Mouse (Mus musculus) heart, postnatal 14 days (tissue): ENCODE data around the gene Bpifa6. TPM values are rescaled to one million over a fixed set of nuclear protein-coding genes. Genes with fewer than 3 reads are reported as not detected.
"Not testable (repeated sequence)": the region's sequence is repeated elsewhere in the genome, so short reads cannot be mapped to it uniquely, and the experiment has no call there.

Source experiments
- DNase-seq, 2 experiments: peaks; one replicate each; pipeline ENCODE4 v3.0.0; 2021 to 2022
- intact Hi-C: fragments of 180-260 bp; cut with DNase I; formaldehyde crosslinking; loops from one replicate; pipeline ENCODE4 v1.15.1; 2025
- total RNA-seq, 2 experiments: library from RNA; stranded (reverse); gene quantifications; 2 replicates each; pipeline ENCODE4 v1.2.3; 2021

The Bpifa6 gene
- total RNA-seq, 2 experiments from 2014 or later = not detected

DNA sequence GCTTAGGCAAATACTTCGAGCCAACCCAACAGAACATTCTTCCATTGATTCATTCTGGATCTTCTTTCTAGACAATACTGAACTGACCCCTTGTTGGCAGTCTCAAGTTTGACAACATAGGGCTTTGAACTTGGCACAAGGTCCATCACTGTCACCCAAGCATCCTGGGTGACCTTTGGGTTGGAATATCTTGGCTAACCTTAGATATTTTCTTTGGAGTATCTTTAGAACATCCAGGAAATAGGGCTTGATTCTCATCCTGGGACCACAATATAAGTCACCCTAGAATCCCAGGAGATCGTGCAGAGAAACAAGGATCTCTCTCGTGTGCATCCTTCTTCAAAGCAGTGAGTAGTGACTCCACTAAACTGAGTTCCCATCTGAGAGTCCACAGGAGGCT is 33.2 kb downstream of the Bpifa6 start, which contains the start of gene Bpifa2:
Gene Bpifa2 (plus strand): TSS at position 301 of the 400 bp plus-strand sequence.
- DNase-seq = no peak
- intact Hi-C loops = loop anchor here (10.0 kb wide), 1 partner anchor 147 kb away; no protein-coding TSS in a partner anchor

DNA sequence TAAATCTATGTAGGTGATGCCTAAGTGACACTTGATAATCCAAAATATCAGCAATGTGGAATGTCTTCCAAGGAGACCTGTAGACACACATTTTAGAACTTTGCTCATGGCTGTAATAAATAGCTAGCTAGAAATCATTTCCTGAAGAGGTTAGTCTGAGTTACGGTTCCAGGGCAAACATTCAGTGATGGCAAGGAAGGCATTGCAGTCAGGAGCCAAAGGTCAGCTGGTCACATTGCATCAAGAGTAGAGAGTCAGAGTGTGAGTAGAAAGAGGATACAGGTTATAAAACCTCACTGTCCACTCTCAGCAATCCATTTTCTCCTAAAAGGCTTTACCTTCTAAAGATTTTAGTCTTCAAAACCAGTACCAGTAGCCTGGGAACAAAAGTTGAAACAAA is 43.2 kb downstream of the Bpifa6 start:
- intact Hi-C loops = no loop called here

DNA sequence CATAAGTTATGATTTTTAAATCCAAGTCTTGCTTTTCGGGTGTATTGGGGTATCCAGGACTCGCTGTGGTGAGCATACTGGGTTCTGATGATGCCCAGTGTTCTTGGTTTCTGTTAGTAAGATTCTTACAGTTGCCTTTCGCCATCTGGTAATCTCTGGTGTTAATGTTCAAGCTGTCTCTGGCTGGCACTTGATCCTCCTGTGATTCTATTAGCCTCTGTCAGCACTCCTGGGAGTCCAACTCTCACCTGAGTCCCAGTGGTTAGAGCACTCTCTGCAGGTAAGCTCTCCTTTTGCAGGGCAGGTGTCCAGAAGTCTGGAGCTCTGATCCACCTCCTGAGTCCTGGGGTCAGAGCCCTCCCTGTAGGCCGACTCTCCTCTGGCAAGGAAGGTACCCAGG is 49.9 kb downstream of the Bpifa6 start:
- DNase-seq, intact Hi-C loops: not testable (repeated sequence)

More for the DNA sequence above, 43.2 kb downstream of the Bpifa6 start:
- DNase-seq = no peak

GRCm38 (mm10) chr2:154038932-154039331 is 64.2 kb downstream of the Bpifa6 start:
- intact Hi-C loops = no loop called here

DNA sequence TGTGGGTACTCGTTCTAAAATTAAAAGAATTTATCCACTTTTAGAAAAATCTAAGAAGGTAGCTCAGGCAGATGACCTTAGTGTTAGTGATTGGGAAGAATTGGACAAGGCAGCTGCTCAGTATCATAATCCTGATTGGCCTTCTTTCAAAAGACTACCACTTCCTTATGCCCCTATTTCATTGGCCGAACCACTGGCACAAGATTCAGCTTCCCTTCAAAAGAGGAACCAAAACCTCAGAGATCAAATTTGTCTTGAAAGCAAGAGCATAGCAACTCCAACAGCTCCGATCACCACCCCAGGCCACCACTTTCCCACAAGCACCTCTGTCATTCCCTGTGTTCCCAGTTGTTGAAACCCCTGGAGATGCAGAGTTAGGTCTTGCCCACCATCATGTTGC is 70.0 kb downstream of the Bpifa6 start:
- no peak for DNase-seq
- intact Hi-C loops = loop anchor here (5.0 kb wide), 1 partner anchor 113 kb away; no protein-coding TSS in a partner anchor

More at GRCm38 (mm10) chr2:154038932-154039331, 64.2 kb downstream of the Bpifa6 start:
- peak; percentile 8 to 16 for DNase-seq

Other genes starting within 250 kb of the Bpifa6 start
- 10 to 100 TPM; 70.1 to 86.8 TPM for gene Mapre1, start 233.7 kb upstream of the Bpifa6 start, total RNA-seq
- gene Efcab8, start 195.0 kb upstream of the Bpifa6 start, total RNA-seq = not detected
- not detected for gene Sun5, start 103.9 kb upstream of the Bpifa6 start, total RNA-seq
- not detected for gene Bpifb2, start 99.9 kb upstream of the Bpifa6 start, total RNA-seq
- gene Bpifb6, start 74.6 kb upstream of the Bpifa6 start, total RNA-seq = not detected
- not detected for gene Bpifb3, start 56.7 kb upstream of the Bpifa6 start, total RNA-seq
- not detected for gene Bpifb4, start 36.7 kb upstream of the Bpifa6 start, total RNA-seq
- gene Bpifa2, start 33.3 kb downstream of the Bpifa6 start, total RNA-seq = not detected
- not detected for gene Bpifa3, start 155.4 kb downstream of the Bpifa6 start, total RNA-seq
- 1 to 10 TPM in 1 of 2 experiments, not detected in 1; 8.4 TPM for gene Bpifa1, start 167.9 kb downstream of the Bpifa6 start, total RNA-seq
- gene Bpifa5, start 187.7 kb downstream of the Bpifa6 start, total RNA-seq = not detected
- 1 to 10 TPM in 1 of 2 experiments, not detected in 1; 2.2 TPM for gene Bpifb1, start 215.9 kb downstream of the Bpifa6 start, total RNA-seq
- not detected for gene Bpifb5, start 248.8 kb downstream of the Bpifa6 start, total RNA-seq